Mouse (Mus musculus) frontal cortex, postnatal 14 days (tissue): ENCODE data around the gene Myof.
A peak's percentile ranks its signal among the peaks of the same experiment; 100 is the strongest.

ENCODE experiments used
- DNase-seq, 2 experiments: peaks; one replicate each; pipeline ENCODE4 v3.0.0; 2022; ENCODE audit warnings: low spot score in 2 of 2

The Myof gene

DNA sequence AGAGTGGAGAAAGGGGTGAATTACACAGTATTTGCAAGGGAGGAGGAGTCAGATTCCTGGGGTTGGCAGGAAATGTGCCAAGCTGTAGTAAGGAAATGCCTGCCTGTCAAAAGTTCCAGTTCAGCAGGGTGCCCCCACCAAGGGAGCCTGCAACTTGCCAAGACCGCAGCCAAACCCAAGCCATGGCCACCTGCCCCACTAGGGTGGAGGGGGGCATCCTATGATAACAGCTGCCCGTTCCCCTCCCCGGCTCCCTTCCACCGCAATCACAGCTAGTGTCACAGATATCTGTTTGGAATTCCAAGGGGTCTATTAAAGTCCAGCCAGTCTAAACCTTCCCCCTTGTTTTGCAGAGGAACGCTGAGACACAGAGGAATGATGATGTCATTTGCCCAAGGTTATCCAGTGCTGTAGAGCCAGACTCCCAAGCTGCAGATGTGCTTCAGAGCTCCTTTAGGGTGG is 1.1 kb downstream of the Myof start:
- DNase-seq = no peak

DNA sequence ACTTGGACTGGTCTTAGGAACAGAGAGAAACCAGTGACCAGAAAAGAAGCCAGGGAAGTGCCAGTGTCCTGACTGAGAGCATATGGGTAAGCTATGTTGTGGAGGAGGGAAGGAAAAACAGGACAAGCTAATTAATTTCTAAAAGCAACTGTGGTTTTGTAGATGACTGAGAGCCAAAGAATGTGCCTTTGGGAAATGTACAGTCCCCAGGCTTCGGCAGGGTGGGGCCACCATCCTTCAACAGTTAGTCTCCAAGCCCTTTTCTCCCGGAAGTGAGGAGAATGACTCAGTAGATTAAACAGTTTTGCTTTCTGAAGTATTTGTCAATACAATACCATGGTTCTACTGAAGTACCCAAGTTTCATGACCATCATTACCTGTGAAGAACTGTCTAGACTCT is 5.1 kb downstream of the Myof start:
- DNase-seq = no peak

DNA sequence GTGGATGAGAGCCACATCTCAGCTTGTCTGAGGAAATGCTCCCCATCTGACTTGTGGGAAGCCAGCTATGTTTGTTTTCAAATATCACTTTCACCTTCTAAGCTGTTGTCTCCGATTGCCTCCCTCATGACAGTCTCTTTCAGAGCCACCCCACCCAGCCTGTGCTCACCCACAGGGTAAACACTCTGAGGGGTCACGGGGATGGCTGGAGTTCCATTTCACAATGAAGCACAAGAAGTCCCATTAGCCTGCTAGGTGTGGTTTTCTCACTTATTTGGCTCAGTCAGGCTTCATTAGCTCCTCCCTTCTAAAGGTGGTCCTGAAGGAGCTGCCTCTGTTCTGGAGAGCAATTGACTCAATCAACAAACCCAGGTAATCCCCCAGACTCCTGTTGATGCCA is 7.6 kb downstream of the Myof start:
- DNase-seq = no peak

DNA sequence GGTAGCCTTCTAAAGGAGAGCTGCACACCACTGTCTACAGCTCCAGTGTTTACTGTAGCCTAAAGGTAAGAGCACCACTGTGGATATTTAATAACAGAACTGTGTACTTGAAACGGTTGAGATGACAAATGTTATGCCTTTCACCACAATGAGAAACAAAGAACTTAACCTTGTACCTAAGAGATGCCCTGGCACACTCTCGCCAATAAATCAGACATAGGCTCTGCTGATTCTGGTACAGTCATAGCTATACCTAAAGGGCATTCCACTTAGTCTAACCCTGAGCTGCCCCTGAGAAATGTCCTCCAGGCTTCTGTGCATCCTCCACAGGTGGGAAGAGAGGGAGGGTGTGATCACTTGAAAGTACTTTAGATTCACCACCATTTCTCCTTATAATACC is 8.7 kb downstream of the Myof start:
- no peak for DNase-seq

GRCm38 (mm10) chr19:38033735-38034057 is 9.7 kb downstream of the Myof start:
- DNase-seq = no peak

DNA sequence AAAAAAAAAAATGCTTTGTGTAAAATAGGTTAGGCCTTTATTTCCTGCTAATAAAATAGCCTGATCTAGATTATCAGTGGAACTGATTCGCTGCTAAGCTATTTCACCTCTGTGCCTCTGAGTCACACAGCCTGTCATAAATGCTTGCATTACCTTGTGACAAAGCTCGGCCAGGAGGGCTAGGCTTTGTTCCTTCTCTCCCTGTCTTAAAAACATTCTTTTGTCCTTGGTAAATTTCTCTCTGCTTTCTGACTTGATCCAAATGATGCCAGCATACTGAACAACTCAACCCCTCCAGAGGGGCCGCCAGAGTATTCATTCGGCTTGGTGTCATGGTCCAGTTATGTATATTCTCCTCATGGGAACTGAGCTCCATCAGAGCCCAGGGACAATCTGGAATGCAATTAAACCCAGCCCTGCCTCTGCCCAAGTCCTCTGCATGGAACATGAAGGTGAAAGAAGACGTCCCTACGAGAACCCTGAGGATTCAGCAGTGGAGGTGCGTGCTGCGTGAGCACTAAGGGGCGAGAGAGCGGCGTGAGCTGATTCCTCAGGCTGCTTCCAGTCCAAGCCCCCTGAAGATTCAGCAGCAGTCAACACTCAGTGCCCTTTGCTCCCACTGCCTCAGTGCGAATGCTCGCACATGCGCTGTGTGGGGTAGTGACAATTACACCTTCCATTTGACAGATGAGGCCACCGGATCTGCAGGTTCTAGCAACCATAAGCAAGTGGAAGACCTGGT is 10.2 kb downstream of the Myof start:
- DNase-seq = no peak

DNA sequence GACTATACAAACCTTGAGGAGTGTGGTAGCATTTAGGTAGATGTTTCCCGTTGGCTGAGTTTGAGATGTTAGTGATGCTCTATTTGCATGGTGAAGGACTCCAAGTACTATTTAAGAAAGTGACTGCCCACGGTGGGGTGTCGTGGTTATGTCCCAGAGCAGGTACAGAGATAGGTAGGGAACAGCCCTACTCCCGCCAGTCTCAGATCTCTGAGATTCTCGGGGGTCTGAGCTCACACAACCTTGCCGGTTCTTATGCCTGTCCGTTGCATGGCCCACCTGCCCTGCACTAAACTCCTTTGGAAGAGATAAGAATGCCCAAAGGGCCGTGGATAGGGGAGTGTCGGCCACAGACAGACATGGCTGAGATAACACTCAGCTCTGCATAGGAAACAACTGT is 12.2 kb downstream of the Myof start:
- no peak for DNase-seq

DNA sequence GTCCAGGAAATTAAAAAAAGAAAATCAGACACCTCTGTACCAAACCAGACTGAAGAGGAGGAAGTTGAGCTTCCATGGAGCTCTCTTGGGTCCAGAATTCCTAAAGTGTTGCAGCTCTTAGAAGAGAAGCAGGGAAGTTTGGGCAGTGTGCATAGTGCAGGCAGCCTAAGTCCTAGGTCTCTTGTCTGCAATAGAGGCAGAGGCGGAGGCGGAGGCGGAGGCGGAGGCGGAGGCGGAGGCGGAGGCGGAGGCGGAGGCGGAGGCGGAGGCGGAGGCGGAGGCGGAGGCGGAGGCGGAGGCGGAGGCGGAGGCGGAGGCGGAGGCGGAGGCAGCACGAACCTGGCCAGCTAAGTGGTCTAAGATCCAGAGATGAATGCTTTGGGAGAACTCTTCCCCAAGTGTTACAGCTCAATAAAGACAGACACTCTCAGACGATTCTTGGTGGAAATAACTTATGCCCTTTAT is 12.7 kb downstream of the Myof start:
- DNase-seq = peak in 1 of 2 experiments; percentile 19

- DNase-seq = no peak
Measured at GRCm38 (mm10) chr19:38029871-38030270, 13.5 kb downstream of the Myof start.

DNA sequence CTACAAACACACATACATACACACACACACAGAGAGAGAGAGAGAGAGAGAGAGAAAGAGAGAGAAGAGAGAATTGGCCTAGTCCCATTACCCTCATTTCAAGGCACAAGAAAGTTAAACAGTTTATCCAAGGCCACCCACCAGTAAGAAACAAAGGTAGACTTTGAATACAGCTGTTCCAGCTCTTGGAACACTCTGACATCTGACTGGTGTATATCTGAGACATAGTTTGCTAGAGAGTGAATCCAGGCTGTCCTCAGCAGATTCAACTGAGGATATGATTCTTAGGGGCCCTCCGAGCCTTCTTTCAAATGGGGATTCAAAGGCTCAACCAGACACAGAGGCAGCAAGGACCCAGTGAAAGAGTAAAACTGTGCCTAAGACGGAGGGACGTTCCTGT is 14.1 kb downstream of the Myof start:
- no peak for DNase-seq

DNA sequence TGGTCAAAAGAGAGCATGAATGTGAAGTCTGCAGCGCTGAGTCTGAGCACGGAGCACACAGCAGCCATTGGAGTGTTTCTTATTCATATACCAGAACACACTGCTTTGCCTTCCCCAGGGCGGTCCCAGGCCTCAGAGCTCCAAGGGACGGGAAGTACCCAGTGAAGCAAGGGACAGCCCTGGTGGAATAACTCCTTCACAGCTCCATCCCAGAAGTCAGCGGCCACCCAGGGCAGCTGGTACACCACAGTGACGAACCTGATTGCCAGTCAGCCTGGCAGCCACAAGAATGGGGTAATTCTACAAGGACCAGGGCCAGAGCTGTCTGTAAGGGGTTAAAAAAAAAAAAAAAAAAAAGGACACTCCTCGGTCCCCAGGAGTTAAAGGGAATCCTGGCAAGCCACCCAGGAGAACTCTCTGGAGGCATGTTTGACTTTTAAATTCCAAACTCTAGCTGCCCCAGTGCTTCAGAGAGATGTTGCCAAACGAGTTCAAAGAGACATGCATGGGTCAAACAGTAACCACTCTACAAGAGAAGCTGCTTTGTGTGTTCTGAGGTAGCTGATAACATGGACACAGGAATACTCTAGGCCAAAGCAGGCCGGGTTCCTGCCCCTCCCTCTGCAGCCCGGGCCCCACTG is 15.4 kb downstream of the Myof start:
- DNase-seq = no peak

GRCm38 (mm10) chr19:38027389-38027788 is 16.0 kb downstream of the Myof start:
- DNase-seq = no peak

GRCm38 (mm10) chr19:38026211-38026624 is 17.2 kb downstream of the Myof start:
- no peak for DNase-seq

DNA sequence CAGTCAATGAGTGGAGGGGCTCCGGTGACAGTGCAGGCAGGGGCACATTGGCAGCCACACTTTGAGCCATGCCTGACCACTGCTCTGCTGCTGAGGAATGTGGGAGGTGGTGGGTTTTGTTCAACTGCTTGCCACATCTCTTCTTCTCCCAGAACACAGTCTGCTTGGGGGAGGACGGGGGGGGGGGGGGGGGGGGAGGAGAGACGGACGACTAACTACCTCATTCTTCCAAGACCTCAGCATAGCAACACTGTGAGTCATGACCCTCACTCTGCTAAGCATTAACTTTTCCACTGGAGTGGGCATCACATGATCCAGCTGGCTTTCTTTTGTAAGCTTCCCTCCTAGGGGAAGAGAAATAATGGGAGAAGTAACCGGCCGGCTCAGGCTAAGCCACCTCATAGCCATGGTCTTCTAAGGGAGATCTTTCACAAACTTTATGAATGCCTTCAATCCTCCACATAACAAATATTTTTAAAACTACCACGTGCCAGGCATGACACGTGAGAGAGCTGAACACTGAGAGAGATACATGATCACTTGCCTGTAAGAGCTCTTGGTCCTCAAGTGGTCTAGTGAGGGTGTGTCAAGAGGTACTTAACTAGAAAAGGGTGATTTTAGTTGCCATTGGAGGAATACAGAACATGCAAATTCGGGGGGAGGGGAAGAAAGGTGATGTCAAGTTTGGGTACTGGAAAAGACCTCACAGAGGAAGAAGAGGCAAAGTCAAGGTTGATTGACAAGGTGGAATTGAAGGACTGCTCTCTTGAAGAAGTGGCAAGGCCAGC is 17.9 kb downstream of the Myof start:
- DNase-seq = no peak

DNA sequence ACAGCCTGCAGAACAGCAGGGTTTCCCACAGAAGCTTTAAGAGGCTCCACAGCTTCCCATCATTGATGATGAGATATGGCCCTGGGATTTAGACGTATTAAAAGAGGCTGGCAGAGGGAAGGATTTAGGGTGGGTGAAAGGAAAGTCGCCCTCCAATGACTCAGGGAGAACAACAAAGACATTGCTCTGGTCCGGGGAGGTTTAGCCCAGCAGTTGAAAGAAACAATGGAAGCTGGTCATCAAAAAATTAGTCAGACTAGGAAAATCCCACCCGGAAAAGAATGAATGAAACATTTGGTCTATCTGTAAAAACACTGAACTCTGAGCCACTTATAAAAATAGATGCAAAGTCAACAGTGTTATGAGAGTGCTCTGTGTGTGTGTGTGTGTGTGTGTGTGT is 19.8 kb downstream of the Myof start:
- no peak for DNase-seq

- no peak for DNase-seq
Measured at GRCm38 (mm10) chr19:38022710-38023109, 20.7 kb downstream of the Myof start.

GRCm38 (mm10) chr19:38015873-38016254 is 27.5 kb downstream of the Myof start:
- no peak for DNase-seq

DNA sequence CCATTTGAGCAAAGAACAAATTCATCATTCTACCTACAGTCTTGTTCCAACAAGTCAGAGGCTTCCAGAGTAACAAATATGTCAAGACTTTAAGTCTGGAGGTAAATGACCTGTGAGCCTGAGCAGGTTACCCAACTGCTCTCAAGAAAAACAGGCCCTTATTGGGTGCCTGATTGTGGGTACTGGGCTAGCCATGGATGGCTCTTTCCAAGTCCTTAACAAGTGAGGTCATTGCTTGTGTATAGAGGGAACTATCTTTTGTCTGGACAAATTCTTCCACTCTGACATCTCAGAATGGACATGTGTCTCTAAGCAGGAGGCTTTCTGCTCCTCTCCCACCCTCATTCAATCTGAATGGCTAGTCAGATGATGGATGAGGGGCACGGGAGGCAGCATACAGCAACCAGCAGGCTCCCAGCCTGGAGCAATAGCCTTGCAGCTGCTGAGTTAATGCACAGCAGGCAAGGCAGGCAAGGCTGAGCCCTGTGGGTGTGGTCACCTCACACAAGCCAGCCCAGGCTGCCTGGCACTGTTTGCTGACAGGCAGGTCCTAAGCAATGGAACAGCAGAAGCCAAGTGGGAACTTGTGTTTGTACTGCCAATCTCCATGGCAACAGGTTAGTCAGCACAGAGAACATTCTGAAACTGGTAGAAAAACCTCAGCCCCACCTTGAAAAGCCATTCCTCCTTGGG is 28.1 kb downstream of the Myof start:
- peak; percentile 51 to 63 for DNase-seq

DNA sequence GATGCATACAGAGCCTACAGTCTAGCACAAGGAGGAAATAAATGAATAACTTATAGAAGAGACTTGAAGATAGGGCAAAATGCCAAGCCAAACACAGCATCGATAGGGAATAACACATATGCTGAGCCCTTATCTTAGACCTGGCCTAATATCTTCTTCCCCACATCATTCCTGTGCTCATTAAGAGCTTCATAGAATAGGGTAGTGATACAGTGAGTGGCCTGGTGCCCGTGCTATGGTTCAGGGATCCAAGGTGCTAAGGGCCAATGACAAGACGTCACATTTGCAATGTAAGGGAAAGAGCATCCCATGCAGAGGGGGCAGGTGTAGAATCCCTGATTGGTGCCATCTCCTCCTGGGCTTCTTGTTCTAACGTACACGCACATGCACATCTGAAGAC is 28.9 kb downstream of the Myof start:
- no peak for DNase-seq

GRCm38 (mm10) chr19:38011379-38011778 is 32.0 kb downstream of the Myof start:
- no peak for DNase-seq

DNA sequence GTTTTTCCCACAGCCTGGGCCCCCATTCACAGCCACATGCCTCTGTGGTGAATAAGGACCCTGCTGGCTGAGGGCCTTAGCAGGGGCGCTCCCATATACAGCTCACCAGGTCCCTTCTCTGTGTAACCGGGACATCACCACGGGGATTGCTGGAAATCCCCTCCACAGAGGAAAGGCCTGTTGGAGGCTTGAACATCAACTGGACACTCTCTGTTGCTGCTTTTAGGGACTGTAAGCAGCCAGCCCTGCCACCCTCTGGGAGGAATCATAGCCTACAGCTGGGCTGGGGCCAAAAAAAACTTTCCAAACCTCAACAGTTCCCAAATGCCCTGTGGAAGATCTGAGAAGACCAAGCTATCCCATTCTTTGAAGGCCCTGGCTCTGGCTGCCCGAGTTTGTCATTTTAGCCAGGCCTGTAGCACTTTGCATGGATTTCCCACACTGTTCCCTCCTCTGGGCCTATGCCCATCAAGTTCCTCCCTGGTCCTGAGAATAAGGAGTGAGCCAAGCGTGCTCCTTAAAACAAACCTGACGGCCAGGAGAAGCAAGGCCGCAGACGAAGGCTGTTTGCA is 38.5 kb downstream of the Myof start:
- no peak for DNase-seq
